Mouse (Mus musculus) heart, postnatal 36 days (tissue): ENCODE results near the gene Phf21b. TPM values are rescaled to one million over a fixed set of nuclear protein-coding genes. Genes with fewer than 3 reads are reported as not detected.
"Not testable (repeated sequence)": the region's sequence is repeated elsewhere in the genome, so short reads cannot be mapped to it uniquely, and the experiment has no call there.

Source experiments
- DNase-seq, 2 experiments: peaks; one replicate each; pipeline ENCODE4 v3.0.0; 2021 to 2022
- intact Hi-C: fragments of 180-260 bp; cut with DNase I; formaldehyde crosslinking; loops from one replicate; pipeline ENCODE4 v1.15.1; 2025
- total RNA-seq, 2 experiments: library from RNA; stranded (reverse); gene quantifications; 2 replicates each; pipeline ENCODE4 v1.2.3; 2021

Phf21b gene
- 1 to 10 TPM; 1.0 to 1.3 TPM for total RNA-seq

DNA sequence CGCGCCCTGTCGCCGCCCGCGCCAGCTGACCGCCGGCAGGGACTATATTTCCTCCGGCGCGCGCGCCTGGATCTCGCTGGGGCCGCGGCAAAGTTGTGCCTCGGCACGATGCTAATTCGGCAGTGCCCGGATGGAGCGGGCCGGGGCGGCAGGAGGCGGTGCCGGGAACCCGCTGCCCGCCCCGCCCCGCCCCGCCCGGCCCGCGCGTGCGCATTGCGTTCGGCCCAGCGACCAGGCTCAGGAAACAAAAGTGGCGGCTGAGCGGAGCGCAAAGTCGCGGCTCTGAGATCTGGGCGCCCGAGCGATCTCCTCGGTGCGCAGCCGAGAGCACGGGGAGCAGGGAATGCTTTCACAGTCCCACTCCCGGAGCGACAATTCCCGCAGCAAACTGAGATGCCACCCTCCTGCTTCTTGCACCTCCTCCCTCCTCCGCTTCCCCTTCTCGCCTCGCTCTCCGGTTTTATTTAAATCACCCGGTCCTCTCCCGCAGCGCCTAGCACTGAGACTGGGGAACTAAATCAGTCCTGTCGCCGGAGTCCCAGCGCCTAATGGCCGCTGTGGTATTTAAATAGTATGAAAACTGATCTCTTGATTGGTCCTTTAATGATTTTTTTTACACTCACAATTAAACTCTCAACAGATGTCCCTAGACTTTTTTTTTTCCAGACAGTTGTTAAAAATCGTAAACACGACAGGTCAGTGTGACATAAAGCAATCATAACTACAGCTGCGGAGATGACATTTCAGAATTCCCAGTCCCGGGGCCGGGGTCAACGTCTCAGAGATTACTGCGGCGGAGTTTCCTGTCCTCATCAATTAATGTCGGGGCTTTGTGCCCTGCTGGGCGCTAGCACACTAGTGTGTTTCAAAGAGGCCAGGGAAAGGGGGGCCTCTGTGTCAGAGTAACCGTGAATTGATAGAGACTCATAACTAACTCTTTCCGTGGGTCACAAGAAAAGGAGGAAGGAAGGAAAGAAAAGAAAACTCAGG is at the start of gene Phf21b:
Gene Phf21b, minus strand, starts transcription at position 44 of the 990 bp plus-strand sequence.
- intact Hi-C loops, result loop anchor here (5.0 kb wide), 1 partner anchor 181 kb away; no protein-coding TSS in a partner anchor
- peak; percentile 86 to 87 for DNase-seq

DNA sequence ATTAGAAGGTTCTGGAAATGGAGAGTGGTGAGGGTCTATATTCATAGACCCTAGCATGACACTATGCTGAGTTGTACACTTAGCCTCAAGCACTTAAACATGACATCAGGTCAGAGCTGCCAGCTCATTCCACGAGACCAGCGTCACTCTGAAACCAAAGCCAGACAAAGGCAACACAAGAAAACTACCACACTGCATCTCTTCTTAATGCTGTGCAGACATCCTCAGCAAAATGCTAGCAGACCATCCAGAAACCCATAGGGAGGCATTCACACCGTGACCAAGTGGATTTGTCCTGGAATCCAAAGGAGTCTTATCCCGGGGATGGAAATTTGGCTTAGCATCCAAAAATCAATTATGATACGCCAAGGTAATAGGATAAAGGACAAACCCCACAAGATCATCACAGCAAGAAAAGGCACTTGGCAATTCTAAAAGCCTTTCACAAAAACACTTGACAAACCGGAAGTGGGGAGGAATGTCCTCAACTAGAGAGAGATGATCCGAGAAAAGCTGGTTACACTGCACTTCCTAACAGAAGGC is 48.1 kb upstream of the Phf21b start:
- DNase-seq, result no peak
- intact Hi-C loops, result no loop called here

- intact Hi-C loops, result no loop called here
- no peak for DNase-seq
These were observed 42.2 kb upstream of the Phf21b start for GRCm38 (mm10) chr15:84898077-84898476.

- intact Hi-C loops, result no loop called here
- no peak for DNase-seq
These were observed 40.8 kb upstream of the Phf21b start for GRCm38 (mm10) chr15:84896664-84897063.

DNA sequence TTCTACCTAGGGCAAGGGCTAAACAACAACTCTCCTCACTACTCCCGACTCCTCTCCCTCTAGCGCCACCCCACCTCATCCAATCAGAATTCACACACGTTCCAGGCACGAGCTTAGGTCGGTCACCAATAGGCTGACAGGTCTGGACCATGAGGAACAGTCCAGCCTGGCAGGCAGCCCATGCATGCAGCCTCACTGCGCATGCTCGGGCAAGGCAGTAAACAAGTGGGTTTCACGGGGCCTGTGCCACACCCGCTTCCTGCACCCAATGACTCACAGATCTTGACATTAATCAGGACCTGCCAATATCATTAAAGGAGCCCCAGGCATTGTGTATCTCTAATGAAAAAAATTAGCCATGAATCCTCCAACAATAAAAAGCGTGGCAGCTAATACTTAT is 40.4 kb upstream of the Phf21b start:
- DNase-seq, intact Hi-C loops: not testable (repeated sequence)

DNA sequence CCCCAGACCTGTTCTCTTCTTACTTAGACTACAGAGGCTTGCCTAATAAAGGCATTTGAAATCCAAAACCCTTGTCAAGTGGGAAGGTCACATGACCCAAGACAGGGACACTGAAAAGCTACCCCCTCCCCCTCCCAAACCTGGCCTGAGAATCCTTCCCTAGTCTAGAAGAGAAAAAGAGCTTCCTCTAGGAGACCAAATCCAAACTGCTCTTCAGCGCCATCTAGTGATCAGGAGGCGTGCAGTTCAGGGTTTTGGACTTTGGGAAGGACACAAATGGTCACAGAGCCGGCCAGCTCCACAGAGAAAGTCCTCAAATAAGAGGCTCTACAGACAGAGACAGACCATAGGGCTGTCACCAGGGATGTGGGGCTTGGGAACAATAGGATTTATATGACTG is 35.8 kb upstream of the Phf21b start:
- intact Hi-C loops, result loop anchor here (1.0 to 5.0 kb wide), 4 partner anchors 33 to 219 kb away; no protein-coding TSS in a partner anchor
- peak; percentile 65 to 71 for DNase-seq

DNA sequence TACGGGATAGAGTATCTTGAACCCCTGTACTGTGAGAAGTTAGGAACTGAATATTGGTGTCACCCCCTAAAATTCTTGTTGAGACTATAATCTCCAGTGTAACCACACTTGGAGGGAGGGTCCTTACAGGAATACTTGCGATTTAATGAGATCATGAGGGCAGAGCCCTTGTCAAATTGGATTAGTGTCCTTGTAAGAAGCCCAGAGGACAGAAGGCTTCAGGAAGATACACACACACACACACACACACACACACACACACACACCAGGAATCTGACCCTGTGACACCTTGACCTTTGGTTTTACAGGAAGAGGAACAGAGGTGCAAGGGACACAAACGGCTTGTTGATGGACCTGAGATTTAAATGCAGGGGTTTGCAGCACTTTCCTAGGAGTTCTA is 35.4 kb upstream of the Phf21b start:
- no peak for DNase-seq
- intact Hi-C loops, result loop anchor here (1.0 to 5.0 kb wide), 4 partner anchors 32 to 219 kb away; no protein-coding TSS in a partner anchor

- intact Hi-C loops, result no loop called here
- no peak for DNase-seq
These were observed 32.2 kb upstream of the Phf21b start for GRCm38 (mm10) chr15:84888066-84888465.

DNA sequence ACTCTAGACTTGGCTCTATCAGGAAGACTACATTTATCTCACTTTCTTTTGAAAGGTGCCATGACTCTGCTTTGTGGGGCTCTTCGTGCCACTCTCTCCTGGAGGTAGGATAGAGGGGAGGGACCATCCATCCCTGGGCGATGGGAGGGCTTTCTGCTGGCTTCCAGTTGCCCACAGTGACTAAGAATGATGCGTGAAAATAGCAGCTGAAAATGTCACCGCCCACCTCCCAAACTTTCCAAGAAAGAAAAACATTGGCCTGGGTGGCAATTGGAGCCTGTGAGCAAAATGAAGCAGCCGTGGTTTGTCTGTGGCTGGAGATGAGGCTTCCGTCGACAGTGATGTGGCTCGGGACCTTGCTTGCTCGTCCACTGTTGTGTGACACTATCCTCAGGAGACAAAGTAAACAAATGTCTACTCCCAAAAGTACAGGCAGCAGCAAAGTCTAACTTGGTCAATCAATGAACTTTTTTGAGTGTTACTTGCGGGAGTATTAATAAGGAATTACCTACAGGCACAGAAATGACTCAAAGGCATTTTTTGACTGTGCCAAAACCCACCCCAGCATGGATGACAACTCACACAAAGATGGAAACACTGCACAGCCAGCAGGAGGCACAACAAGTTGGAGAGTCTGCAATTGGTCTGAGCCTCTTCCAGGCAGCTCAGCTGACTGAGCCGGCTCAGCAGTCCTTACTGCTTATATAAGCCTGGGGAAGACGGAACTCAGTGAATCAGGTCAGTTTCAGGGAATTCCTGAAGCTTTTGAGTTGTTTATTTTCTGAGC is 21.4 kb upstream of the Phf21b start:
- intact Hi-C loops, result no loop called here

DNA sequence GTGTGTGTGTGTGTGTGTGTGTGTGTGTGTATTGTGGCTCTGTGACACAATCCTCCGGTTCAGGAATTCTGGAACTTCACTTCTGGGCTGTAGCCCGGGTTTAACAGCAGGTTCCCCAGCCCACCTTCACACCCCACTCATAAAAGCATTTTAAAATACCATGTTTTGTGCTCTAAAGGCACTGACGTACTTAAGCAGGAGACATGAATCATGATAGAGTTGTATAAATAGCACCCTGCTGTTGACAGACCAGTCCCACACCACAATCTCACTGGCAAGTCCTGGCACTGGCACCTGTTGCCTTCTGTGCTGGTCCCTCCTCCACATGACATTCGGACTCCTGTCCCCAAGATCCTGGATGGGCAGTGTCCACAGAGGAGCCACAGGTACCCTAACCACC is 18.0 kb upstream of the Phf21b start:
- DNase-seq, result no peak
- intact Hi-C loops, result no loop called here

More for the DNA sequence above, 21.4 kb upstream of the Phf21b start:
- no peak for DNase-seq

DNA sequence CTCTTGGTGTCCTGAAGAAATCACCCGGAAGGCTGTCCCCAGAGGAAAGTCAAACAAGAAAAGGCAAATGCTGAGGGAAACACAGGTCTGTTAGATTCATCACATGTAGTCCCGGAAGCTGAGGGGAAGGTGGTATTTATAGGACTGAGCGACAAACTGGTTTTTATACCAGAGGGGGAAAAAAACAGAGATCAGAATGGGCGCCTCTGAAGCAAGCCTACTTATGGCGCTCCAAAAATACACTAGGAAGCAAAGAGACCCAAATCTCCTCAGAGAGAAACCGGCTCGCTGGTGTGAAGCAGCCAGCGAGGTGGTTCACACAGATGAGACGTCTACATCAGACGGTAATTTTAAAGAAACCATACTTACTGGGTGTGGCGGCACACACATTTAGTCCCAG is 17.2 kb upstream of the Phf21b start:
- intact Hi-C loops, result no loop called here
- DNase-seq, result no peak

- intact Hi-C loops, result no loop called here
- no peak for DNase-seq
These were observed 16.0 kb upstream of the Phf21b start for GRCm38 (mm10) chr15:84871802-84872201.

- no peak for DNase-seq
- intact Hi-C loops, result no loop called here
These were observed 6.1 kb upstream of the Phf21b start for GRCm38 (mm10) chr15:84861911-84862310.

- DNase-seq, result no peak
- intact Hi-C loops, result loop anchor here (2.0 to 5.0 kb wide), 2 partner anchors 33 to 180 kb away; no protein-coding TSS in a partner anchor
These were observed 1.8 kb upstream of the Phf21b start for GRCm38 (mm10) chr15:84857623-84858022.

GRCm38 (mm10) chr15:84854921-84855901 is 638 bp downstream of the Phf21b start:
- DNase-seq, result peak in 1 of 2 experiments; percentile 50
- intact Hi-C loops, result loop anchor here (2.0 to 5.0 kb wide), 3 partner anchors 26 to 182 kb away; partner anchors contain the start of gene 5031439G07Rik

- peak in 1 of 2 experiments; percentile 9 for DNase-seq
These were observed 1.6 kb downstream of the Phf21b start for GRCm38 (mm10) chr15:84854171-84854811.

DNA sequence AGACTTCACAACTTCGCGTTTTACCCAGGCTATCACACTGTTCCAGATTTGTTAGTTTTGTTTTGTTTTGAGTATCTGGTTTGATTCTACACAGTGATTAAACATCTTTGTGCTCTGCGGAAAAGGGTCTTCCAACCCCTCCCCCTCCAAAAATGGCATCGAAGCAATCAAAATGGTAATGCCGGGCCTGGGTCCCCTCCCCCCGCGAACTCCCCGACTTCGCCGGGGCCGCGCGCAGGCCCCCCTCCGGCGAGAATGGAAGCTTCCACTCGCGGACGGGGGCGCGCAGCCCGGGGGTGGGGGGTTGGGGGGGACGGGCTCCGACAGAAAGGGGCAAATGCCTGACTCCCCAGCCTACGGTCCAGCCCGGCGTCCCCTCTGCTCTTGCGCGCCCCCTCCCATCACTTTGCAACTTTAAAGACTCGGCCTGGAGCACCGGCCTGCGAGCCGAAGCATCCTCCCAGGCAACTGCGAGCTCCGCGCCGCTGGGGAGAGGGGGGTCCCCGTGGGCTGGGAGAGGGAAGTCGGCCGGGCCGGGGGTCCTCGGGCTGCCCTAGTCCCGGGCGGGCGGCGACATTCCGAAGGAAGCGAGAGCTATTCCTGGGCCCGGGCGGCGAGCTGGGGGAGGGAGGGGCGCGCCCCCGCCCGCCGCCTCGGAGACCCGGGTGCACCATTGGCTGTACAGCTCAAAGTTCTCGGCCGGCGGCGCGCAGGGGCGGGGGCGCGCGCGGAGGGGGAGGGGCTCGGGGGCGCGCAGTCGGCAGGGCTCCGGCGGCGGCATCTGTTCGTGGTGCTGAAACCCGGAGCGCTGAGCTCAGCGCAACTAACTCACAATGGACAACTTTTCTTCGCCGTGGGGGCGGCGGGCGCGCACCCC is 2.4 kb downstream of the Phf21b start:
- peak; percentile 73 to 74 for DNase-seq
- intact Hi-C loops, result loop anchor here (2.0 to 5.0 kb wide), 3 partner anchors 25 to 134 kb away; partner anchors contain the start of genes 5031439G07Rik and Nup50

More at GRCm38 (mm10) chr15:84854171-84854811, 1.6 kb downstream of the Phf21b start:
- intact Hi-C loops, result loop anchor here (2.0 to 5.0 kb wide), 2 partner anchors 25 to 133 kb away; partner anchors contain the start of gene 5031439G07Rik
